Mouse (Mus musculus) erythroblast, embryonic 14.5 days (primary cell): Measurements from ENCODE around the gene Zfp607b.

ENCODE experiments used
- GATA1 ChIP-seq: IDR thresholded peaks from 2 replicates; pipeline ENCODE4 v1.6.1; 2012; ENCODE audit warnings: low read length, inconsistent platforms, mixed read lengths
- TAL1 ChIP-seq: IDR thresholded peaks from 3 replicates; pipeline ENCODE4 v1.6.1; 2012; ENCODE audit warnings: low read length, inconsistent platforms, mixed read lengths

DNA sequence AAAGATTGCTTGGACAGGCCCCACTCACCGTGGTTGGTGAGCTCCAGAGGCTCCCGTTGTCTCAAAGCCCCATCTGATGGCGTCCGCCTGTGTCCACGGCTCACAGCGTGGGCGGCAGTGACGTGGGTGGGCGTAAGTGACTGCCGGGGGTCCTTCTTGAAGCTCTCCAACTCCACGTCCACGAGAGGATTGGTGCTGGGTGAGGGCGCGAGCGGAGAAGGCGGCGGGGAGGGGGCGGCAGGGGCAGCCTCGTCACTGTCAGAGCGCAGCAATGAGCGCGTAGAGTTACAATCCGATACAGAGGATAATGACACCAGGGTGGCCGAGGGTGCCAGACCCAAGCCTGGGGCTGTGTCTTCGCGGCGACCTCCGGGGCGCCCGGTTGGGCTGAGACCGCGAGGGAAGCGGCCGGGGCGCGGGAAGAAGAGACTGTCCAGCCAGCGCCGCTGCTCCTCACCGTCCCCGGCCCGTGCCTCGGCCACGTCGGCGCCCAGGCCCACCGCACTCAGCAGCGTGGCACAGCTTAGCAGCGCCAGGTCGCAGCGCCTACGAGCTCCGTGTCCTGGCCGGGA lies 31.2 kb upstream of the Zfp607b start:
- TF ChIP-seq TAL1: no peak
- TF ChIP-seq GATA1: no peak
